Mouse (Mus musculus): ENCODE measurements around the gene Igf2r. TPM values are rescaled to one million over a fixed set of nuclear protein-coding genes. Genes with fewer than 3 reads are reported as not detected.

Gene Igf2r
- polyA plus RNA-seq, 1 experiment from 2014 or later: 52.3 TPM

DNA sequence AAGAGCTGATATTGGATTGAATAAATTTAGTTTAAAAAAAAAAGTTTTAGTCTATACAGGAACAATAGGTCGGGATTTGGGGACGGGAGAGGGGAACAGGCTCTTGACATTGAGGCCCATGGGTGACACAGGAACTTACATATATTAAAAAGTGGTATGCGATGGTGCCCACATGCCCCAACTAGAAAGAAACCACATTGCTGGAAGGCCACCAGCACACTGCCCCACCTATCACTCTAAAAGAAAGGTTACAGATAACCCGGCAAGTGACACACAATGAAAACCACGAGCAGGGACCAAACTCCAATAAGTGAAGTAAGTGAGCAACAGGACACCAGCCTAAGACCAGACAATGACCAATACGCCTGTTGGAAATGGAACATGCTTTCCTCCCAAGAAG, 36.3 kb downstream of the Igf2r start:
- Histone ChIP-seq H3K27me3 (replicated peaks; ENCODE audit: control insufficient read depth, insufficient read depth, low read length) (no peaks in the 10 kb centered on the region), H3K9ac (ENCODE audit: low read length) (no peak overlapping the region), H3K9me3 (ENCODE audit: control insufficient read depth, low read length) (no peaks in the 10 kb centered on the region), H3K4me1 (replicated peaks; ENCODE audit: control insufficient read depth, insufficient read depth, low read length) (peaks cover 22% of the 10 kb centered on the region; the same call in 1 of the 2 replicates), H3K27ac (ENCODE audit: low read depth) (no peak overlapping the region), H3K36me3 (ENCODE audit: control insufficient read depth, insufficient read depth, low read length) (peaks cover 40% of the 10 kb centered on the region), H3K4me2 (ENCODE audit: low read length) (no peak overlapping the region), H3K4me3 (ENCODE audit: low read depth, low read length) (no peak overlapping the region)
- no peak for ATAC-seq (replicated peaks; ENCODE audit: low FRiP score, low TSS enrichment, low read depth)
- DNase-seq (ENCODE audit: low spot score): no peak
- 91% methylated on average over 6 of the region's 6 CpGs for WGBS

GRCm38 (mm10) chr17:12728536-12728935, 40.9 kb downstream of the Igf2r start:
- H3K4me1 ChIP-seq (replicated peaks; ENCODE audit: control insufficient read depth, insufficient read depth, low read length): peaks cover 32% of the 10 kb centered on the region
- no peak overlapping the region for H3K9ac ChIP-seq (ENCODE audit: low read length)
- no peak overlapping the region for H3K4me3 ChIP-seq (ENCODE audit: low read depth, low read length)
- peaks cover 27% of the 10 kb centered on the region for H3K36me3 ChIP-seq (ENCODE audit: control insufficient read depth, insufficient read depth, low read length)
- WGBS: 41% methylated on average over 1 of the region's 1 CpGs
- H3K27me3 ChIP-seq (replicated peaks; ENCODE audit: control insufficient read depth, insufficient read depth, low read length): no peaks in the 10 kb centered on the region
- DNase-seq (ENCODE audit: low spot score) (no peak), ATAC-seq (replicated peaks; ENCODE audit: low FRiP score, low TSS enrichment, low read depth) (no peak)
- H3K4me2 ChIP-seq (ENCODE audit: low read length): no peak overlapping the region
- H3K27ac ChIP-seq (ENCODE audit: low read depth): no peak overlapping the region
- H3K9me3 ChIP-seq (ENCODE audit: control insufficient read depth, low read length): no peaks in the 10 kb centered on the region

- no peak overlapping the region for H3K27ac ChIP-seq (ENCODE audit: low read depth)
- H3K4me2 ChIP-seq (ENCODE audit: low read length): no peak overlapping the region
- 78% methylated on average over 3 of the region's 3 CpGs for WGBS
- no peaks in the 10 kb centered on the region for H3K27me3 ChIP-seq (replicated peaks; ENCODE audit: control insufficient read depth, insufficient read depth, low read length)
- no peak overlapping the region for H3K4me3 ChIP-seq (ENCODE audit: low read depth, low read length)
- H3K9ac ChIP-seq (ENCODE audit: low read length): no peak overlapping the region
- peaks cover 37% of the 10 kb centered on the region for H3K4me1 ChIP-seq (replicated peaks; ENCODE audit: control insufficient read depth, insufficient read depth, low read length)
- DNase-seq (ENCODE audit: low spot score) (no peak), ATAC-seq (replicated peaks; ENCODE audit: low FRiP score, low TSS enrichment, low read depth) (no peak)
- H3K36me3 ChIP-seq (ENCODE audit: control insufficient read depth, insufficient read depth, low read length): peaks cover 29% of the 10 kb centered on the region
- no peaks in the 10 kb centered on the region for H3K9me3 ChIP-seq (ENCODE audit: control insufficient read depth, low read length)
These were observed 41.7 kb downstream of the Igf2r start for GRCm38 (mm10) chr17:12727748-12728147.

DNA sequence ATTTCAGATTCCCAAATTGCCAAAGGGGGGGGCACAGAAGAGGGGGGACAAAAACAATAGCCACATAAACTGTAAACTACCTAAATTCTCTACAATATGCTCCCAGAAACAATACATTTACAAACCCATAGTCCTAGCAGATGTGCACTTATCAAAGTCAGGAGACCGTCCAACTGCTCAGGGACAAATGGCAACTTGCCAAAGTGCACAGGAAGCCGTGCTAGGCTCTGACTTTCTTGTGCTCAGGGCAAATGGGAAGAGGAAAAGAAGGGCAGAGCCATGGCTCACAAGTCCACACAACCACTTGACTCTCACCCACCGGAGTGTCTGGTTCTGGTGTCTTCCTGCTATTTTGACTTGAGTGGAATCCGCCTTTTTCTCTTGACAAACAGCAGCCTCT, 43.6 kb downstream of the Igf2r start:
- ATAC-seq (replicated peaks; ENCODE audit: low FRiP score, low TSS enrichment, low read depth) (no peak), DNase-seq (ENCODE audit: low spot score) (peak; percentile 58)
- H3K4me1 ChIP-seq (replicated peaks; ENCODE audit: control insufficient read depth, insufficient read depth, low read length): peaks cover 39% of the 10 kb centered on the region

DNA sequence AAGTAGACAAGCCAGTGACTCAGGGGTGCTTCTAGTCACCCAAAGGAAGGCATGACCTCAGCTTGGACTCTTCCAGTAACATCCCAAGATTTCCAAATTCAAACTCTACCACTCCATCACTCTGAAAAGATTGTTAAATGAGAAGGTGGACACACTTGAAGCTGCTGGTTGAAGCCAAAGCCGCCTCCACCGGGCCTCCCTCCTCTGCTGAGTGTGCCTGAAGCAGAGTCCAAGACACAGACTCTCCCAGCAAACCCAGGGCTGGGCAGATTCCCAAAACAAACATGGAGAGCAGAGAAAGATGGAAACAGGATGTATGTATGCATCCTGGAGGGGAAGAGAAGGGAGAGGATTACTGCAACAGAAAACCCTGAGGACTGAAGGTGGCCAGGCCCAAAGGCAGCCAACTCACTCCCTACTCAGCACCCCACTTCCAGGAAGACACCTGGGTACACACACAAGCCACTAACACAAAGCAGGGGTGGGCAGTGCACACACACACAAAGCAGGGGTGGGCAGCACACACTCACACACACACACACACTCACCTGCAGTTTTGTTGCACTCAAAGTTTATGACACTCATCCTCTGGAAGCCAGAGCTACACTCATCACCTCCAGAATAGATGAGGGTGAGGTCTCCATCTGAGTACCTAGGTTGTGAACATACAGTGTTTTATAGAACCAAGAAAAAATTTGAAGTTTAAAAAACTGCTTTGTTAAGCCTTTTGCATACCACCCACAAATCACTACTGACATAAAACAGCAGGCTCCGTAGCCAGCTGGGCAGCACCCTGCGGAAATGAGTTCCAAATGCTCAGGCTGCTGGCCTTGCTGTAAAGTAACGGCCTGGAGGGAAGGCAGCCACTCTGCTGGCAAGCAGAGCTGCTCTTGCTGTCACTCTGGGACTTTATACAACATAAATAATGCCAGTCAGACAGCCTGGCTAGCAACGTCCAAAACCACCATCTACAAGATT, 44.4 kb downstream of the Igf2r start:
- H3K27ac ChIP-seq (ENCODE audit: low read depth): peak overlapping the region; percentile 85
- H3K9me3 ChIP-seq (ENCODE audit: control insufficient read depth, low read length): no peaks in the 10 kb centered on the region
- H3K4me3 ChIP-seq (ENCODE audit: low read depth, low read length): no peak overlapping the region
- ATAC-seq (replicated peaks; ENCODE audit: low FRiP score, low TSS enrichment, low read depth): peak; percentile 21; the same call in 1 of the 2 replicates
- peaks cover 39% of the 10 kb centered on the region for H3K4me1 ChIP-seq (replicated peaks; ENCODE audit: control insufficient read depth, insufficient read depth, low read length)
- WGBS: 20% methylated on average over 6 of the region's 6 CpGs
- H3K9ac ChIP-seq (ENCODE audit: low read length): no peak overlapping the region; the same call in 1 of the 2 replicates
- H3K36me3 ChIP-seq (ENCODE audit: control insufficient read depth, insufficient read depth, low read length): peaks cover 30% of the 10 kb centered on the region
- H3K4me2 ChIP-seq (ENCODE audit: low read length): 0 out of 2 replicates have a peak overlapping the region, but pooled peaks have one; percentile 14
- DNase-seq (ENCODE audit: low spot score): peak; percentile 75
- H3K27me3 ChIP-seq (replicated peaks; ENCODE audit: control insufficient read depth, insufficient read depth, low read length): no peaks in the 10 kb centered on the region

More for the DNA sequence above, 43.6 kb downstream of the Igf2r start:
- Histone ChIP-seq H3K9me3 (ENCODE audit: control insufficient read depth, low read length) (no peaks in the 10 kb centered on the region), H3K4me3 (ENCODE audit: low read depth, low read length) (no peak overlapping the region), H3K9ac (ENCODE audit: low read length) (no peak overlapping the region; the same call in 1 of the 2 replicates), H3K4me2 (ENCODE audit: low read length) (0 out of 2 replicates have a peak overlapping the region, but pooled peaks have one; percentile 8), H3K36me3 (ENCODE audit: control insufficient read depth, insufficient read depth, low read length) (peaks cover 33% of the 10 kb centered on the region), H3K27me3 (replicated peaks; ENCODE audit: control insufficient read depth, insufficient read depth, low read length) (no peaks in the 10 kb centered on the region), H3K27ac (ENCODE audit: low read depth) (peak overlapping the region; percentile 85)
- 20% methylated on average over 4 of the region's 4 CpGs for WGBS

- Histone ChIP-seq H3K4me3 (ENCODE audit: low read depth, low read length) (no peak overlapping the region), H3K4me1 (replicated peaks; ENCODE audit: control insufficient read depth, insufficient read depth, low read length) (peaks cover 39% of the 10 kb centered on the region), H3K9ac (ENCODE audit: low read length) (no peak overlapping the region), H3K9me3 (ENCODE audit: control insufficient read depth, low read length) (no peaks in the 10 kb centered on the region), H3K27ac (ENCODE audit: low read depth) (peak overlapping the region; percentile 85), H3K4me2 (ENCODE audit: low read length) (no peak overlapping the region), H3K27me3 (replicated peaks; ENCODE audit: control insufficient read depth, insufficient read depth, low read length) (no peaks in the 10 kb centered on the region), H3K36me3 (ENCODE audit: control insufficient read depth, insufficient read depth, low read length) (peaks cover 34% of the 10 kb centered on the region)
- WGBS: 57% methylated on average over 5 of the region's 5 CpGs
- peak; percentile 62 for ATAC-seq (replicated peaks; ENCODE audit: low FRiP score, low TSS enrichment, low read depth)
- no peak for DNase-seq (ENCODE audit: low spot score)
These were observed 45.3 kb downstream of the Igf2r start for GRCm38 (mm10) chr17:12723986-12724766.

- Histone ChIP-seq H3K27me3 (replicated peaks; ENCODE audit: control insufficient read depth, insufficient read depth, low read length) (no peaks in the 10 kb centered on the region), H3K4me3 (ENCODE audit: low read depth, low read length) (no peak overlapping the region), H3K4me2 (ENCODE audit: low read length) (no peak overlapping the region), H3K9me3 (ENCODE audit: control insufficient read depth, low read length) (no peaks in the 10 kb centered on the region), H3K36me3 (ENCODE audit: control insufficient read depth, insufficient read depth, low read length) (peaks cover 49% of the 10 kb centered on the region), H3K9ac (ENCODE audit: low read length) (no peak overlapping the region), H3K27ac (ENCODE audit: low read depth) (0 out of 2 replicates have a peak overlapping the region, but pooled peaks have one; percentile 12), H3K4me1 (replicated peaks; ENCODE audit: control insufficient read depth, insufficient read depth, low read length) (peaks cover 39% of the 10 kb centered on the region)
- WGBS: 59% methylated on average over 8 of the region's 8 CpGs
- DNase-seq (ENCODE audit: low spot score) (no peak), ATAC-seq (replicated peaks; ENCODE audit: low FRiP score, low TSS enrichment, low read depth) (no peak)
These were observed 46.8 kb downstream of the Igf2r start for GRCm38 (mm10) chr17:12722622-12723021.

GRCm38 (mm10) chr17:12721118-12721886, 48.2 kb downstream of the Igf2r start:
- 76% methylated on average over 5 of the region's 5 CpGs for WGBS
- Histone ChIP-seq H3K9me3 (ENCODE audit: control insufficient read depth, low read length) (no peaks in the 10 kb centered on the region), H3K4me1 (replicated peaks; ENCODE audit: control insufficient read depth, insufficient read depth, low read length) (peaks cover 35% of the 10 kb centered on the region), H3K27ac (ENCODE audit: low read depth) (no peak overlapping the region), H3K4me3 (ENCODE audit: low read depth, low read length) (no peak overlapping the region), H3K9ac (ENCODE audit: low read length) (no peak overlapping the region), H3K36me3 (ENCODE audit: control insufficient read depth, insufficient read depth, low read length) (peaks cover 62% of the 10 kb centered on the region), H3K27me3 (replicated peaks; ENCODE audit: control insufficient read depth, insufficient read depth, low read length) (no peaks in the 10 kb centered on the region), H3K4me2 (ENCODE audit: low read length) (no peak overlapping the region)
- ATAC-seq (replicated peaks; ENCODE audit: low FRiP score, low TSS enrichment, low read depth) (no peak), DNase-seq (ENCODE audit: low spot score) (no peak)
